Mouse (Mus musculus): ENCODE data around the gene Serpina3i. TPM values are rescaled to one million over a fixed set of nuclear protein-coding genes. Genes with fewer than 3 reads are reported as not detected.

Gene Serpina3i
- 0.07 and 0.14 TPM in 2 replicates for polyA plus RNA-seq (2015; fragmentation: Nextera tagmentation; extraction: Ambion mirVana)

GRCm38 (mm10) chr12:104262863-104263262 lies at the start of gene Serpina3i:
Gene Serpina3i, plus strand, starts transcription at chr12:104263122.

GRCm38 (mm10) chr12:104214445-104214753 lies 48.5 kb upstream of the Serpina3i start, which contains the start of gene Serpina3f:
Gene Serpina3f, plus strand, starts transcription at chr12:104214544.

GRCm38 (mm10) chr12:104235915-104236314 lies 27.0 kb upstream of the Serpina3i start, which contains the start of gene Serpina3g:
Gene Serpina3g, plus strand, starts transcription at chr12:104236245.

GRCm38 (mm10) chr12:104314253-104314652 lies 51.3 kb downstream of the Serpina3i start, which contains the start of gene Serpina3j:
Gene Serpina3j, plus strand, starts transcription at chr12:104314553.

Other genes with a start within 250 kb of the Serpina3i start
- gene Serpina9, start 249.4 kb upstream of the Serpina3i start, polyA plus RNA-seq (2015; fragmentation: Nextera tagmentation; extraction: Ambion mirVana), result 0.60 TPM in 1 of 2 replicates, not detected in the other
- 3.1 TPM in 1 of 2 replicates, not detected in the other for gene Serpina12, start 218.7 kb upstream of the Serpina3i start, polyA plus RNA-seq (2015; fragmentation: Nextera tagmentation; extraction: Ambion mirVana)
- not detected in 2 replicates for gene Serpina5, start 162.0 kb upstream of the Serpina3i start, polyA plus RNA-seq (2015; fragmentation: Nextera tagmentation; extraction: Ambion mirVana)
- gene Serpina3a, start 150.4 kb upstream of the Serpina3i start, polyA plus RNA-seq (2015; fragmentation: Nextera tagmentation; extraction: Ambion mirVana), result not detected in 2 replicates
- gene Serpina3b, start 135.1 kb upstream of the Serpina3i start, polyA plus RNA-seq (2015; fragmentation: Nextera tagmentation; extraction: Ambion mirVana), result 0.06 TPM in 1 of 2 replicates, not detected in the other
- gene Serpina3c, start 109.3 kb upstream of the Serpina3i start, polyA plus RNA-seq (2015; fragmentation: Nextera tagmentation; extraction: Ambion mirVana), result 0.88 and 10.0 TPM in 2 replicates
- gene Serpina3f, start 48.6 kb upstream of the Serpina3i start, polyA plus RNA-seq (2015; fragmentation: Nextera tagmentation; extraction: Ambion mirVana), result 0.10 and 0.26 TPM in 2 replicates
- 2.3 and 3.4 TPM in 2 replicates for gene Serpina3g, start 26.9 kb upstream of the Serpina3i start, polyA plus RNA-seq (2015; fragmentation: Nextera tagmentation; extraction: Ambion mirVana)
- gene Serpina3j, start 51.4 kb downstream of the Serpina3i start, polyA plus RNA-seq (2015; fragmentation: Nextera tagmentation; extraction: Ambion mirVana), result 0.10 TPM in 1 of 2 replicates, not detected in the other
- 0.22 TPM in 2 replicates for gene Serpina3k, start 75.4 kb downstream of the Serpina3i start, polyA plus RNA-seq (2015; fragmentation: Nextera tagmentation; extraction: Ambion mirVana)
- 0.18 TPM in 1 of 2 replicates, not detected in the other for gene Serpina3m, start 75.4 kb downstream of the Serpina3i start, polyA plus RNA-seq (2015; fragmentation: Nextera tagmentation; extraction: Ambion mirVana)
- gene Serpina3n, start 143.6 kb downstream of the Serpina3i start, polyA plus RNA-seq (2015; fragmentation: Nextera tagmentation; extraction: Ambion mirVana), result 0.27 and 0.58 TPM in 2 replicates
- gene Gsc, start 210.2 kb downstream of the Serpina3i start, polyA plus RNA-seq (2015; fragmentation: Nextera tagmentation; extraction: Ambion mirVana), result 1.7 and 1.9 TPM in 2 replicates